Mouse (Mus musculus) liver, embryonic 13.5 days (tissue): ENCODE measurements at regions not wholly inside any gene's neighbourhood (a gene's known extent, or its start where the extent isn't known, plus 50 kb on each side); places are given as distances from the start of the nearest gene placed in this dataset.

ENCODE experiments used
- ATAC-seq: fragments of 200-750 bp; cut with Nextera tagmentation; 2 replicates; pipeline ENCODE4 v1.8.0; 2017; ENCODE audit warnings: low read depth, mild to moderate bottlenecking, moderate number of reproducible peaks, moderate library complexity
- DNase-seq: peaks from one replicate; pipeline ENCODE4 v3.0.0; 2022
- H3K27ac ChIP-seq: fragments of 300-500 bp; sonication (generic); 2 replicates; pipeline ENCODE4 v1.5.1; 2015; ENCODE audit warnings: moderate library complexity, mild to moderate bottlenecking, inconsistent platforms
- H3K27me3 ChIP-seq: fragments of 300-500 bp; sonication (generic); 2 replicates; pipeline ENCODE4 v1.6.1; 2015; ENCODE audit warnings: mild to moderate bottlenecking, inconsistent platforms
- H3K36me3 ChIP-seq: fragments of 300-500 bp; sonication (generic); 2 replicates; pipeline ENCODE4 v1.6.1; 2015; ENCODE audit warnings: mild to moderate bottlenecking, inconsistent platforms
- H3K4me1 ChIP-seq: fragments of 300-500 bp; sonication (generic); replicated peaks from 2 replicates; pipeline ENCODE4 v1.6.1; 2015; ENCODE audit warnings: inconsistent platforms
- H3K4me2 ChIP-seq: fragments of 300-500 bp; sonication (generic); 2 replicates; pipeline ENCODE4 v1.6.1; 2015; ENCODE audit warnings: inconsistent platforms, mild to moderate bottlenecking, moderate library complexity
- H3K4me3 ChIP-seq: fragments of 300-500 bp; sonication (generic); replicated peaks from 2 replicates; pipeline ENCODE4 v1.5.1; 2015; ENCODE audit warnings: mild to moderate bottlenecking, inconsistent platforms
- H3K9ac ChIP-seq: fragments of 300-500 bp; sonication (generic); 2 replicates; pipeline ENCODE4 v1.6.1; 2015; ENCODE audit warnings: mild to moderate bottlenecking, inconsistent platforms
- H3K9me3 ChIP-seq: fragments of 300-500 bp; sonication (generic); replicated peaks from 2 replicates; pipeline ENCODE4 v1.6.1; 2016; ENCODE audit warnings: inconsistent platforms
- WGBS: fragments of 180-500 bp; shearing (Covaris S2); methylation state at CpG from one replicate; pipeline ENCODE4 v1.1.7; 2015; ENCODE audit not compliant: insufficient replicate concordance; 5-methylcytosine and 5-hydroxymethylcytosine counted together

DNA sequence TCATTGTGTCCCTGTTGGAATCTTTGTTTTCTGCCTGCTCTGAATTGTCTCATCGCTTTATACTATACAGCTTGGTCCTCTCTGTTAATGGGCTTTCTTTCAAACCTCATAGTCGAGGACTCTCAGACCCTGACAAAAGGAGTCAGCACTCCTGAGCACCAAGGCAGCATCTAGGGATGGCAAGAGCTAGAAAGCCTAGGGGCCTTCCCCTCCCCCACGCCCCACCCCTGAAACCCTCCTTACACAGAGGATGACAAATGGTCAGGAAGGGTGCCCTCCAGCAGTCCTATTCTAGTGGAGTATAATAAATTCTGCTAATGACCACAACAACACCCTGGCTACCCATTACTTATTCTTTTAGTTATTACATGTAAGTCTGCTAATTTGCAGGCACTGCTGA is 74.4 kb downstream of the Tbx19 start:
- Histone ChIP-seq H3K9me3 (no peaks in the 10 kb centered on the region), H3K27me3 (no peaks in the 10 kb centered on the region), H3K4me2 (no peak overlapping the region), H3K4me3 (no peak overlapping the region), H3K9ac (no peak overlapping the region), H3K27ac (no peak overlapping the region), H3K4me1 (no peaks in the 10 kb centered on the region), H3K36me3 (no peaks in the 10 kb centered on the region)
- no peak for DNase-seq
- ATAC-seq = no peak
- WGBS = 60% methylated on average over 3 of the region's 3 CpGs

DNA sequence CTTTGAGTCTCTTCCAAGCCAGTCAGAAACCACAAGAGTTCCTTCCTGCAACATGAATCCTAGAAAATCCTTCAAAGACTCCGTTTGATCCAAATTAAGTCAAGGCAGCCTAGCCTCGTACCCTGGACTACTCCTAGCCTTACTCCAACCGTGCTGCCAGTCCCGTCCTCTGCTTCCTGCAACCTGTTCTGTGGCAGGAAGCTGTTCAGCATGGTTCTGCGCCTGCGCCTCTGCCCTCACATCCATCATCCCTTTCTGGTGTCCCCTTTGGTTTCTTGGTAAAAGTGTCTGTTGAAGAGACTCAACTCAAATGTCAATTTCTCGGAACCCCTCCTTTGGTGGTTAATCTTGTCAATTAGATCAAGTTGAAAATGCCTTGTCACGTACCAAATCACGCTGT is 75.8 kb downstream of the Tbx19 start:
- DNase-seq (no peak), ATAC-seq (no peak)
- WGBS = 49% methylated on average over 9 of the region's 9 CpGs
- Histone ChIP-seq H3K36me3 (no peaks in the 10 kb centered on the region), H3K27ac (no peak overlapping the region), H3K9me3 (no peaks in the 10 kb centered on the region), H3K4me3 (no peak overlapping the region), H3K4me2 (no peak overlapping the region), H3K27me3 (no peaks in the 10 kb centered on the region), H3K4me1 (no peaks in the 10 kb centered on the region), H3K9ac (no peak overlapping the region)

DNA sequence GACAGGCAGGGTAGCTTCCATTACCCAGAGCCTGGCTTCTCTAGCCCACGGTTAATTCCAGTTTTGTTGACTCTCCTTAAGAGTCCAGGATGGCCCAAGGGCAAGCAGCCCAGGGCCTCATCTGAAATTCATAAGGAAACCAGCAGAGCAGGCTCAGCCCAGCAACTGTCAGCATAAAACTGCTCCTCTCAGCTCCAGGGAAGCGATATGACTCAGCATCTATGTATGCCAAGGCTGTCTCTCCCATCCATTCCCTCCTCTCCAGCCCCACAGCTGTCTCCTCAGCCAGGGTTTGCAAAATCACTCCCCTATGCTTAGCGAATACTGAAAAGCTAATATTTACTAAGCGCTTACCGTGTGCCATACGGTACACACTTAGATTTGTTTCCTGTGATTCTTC is 76.4 kb downstream of the Tbx19 start:
- DNase-seq = no peak
- ATAC-seq = no peak

DNA sequence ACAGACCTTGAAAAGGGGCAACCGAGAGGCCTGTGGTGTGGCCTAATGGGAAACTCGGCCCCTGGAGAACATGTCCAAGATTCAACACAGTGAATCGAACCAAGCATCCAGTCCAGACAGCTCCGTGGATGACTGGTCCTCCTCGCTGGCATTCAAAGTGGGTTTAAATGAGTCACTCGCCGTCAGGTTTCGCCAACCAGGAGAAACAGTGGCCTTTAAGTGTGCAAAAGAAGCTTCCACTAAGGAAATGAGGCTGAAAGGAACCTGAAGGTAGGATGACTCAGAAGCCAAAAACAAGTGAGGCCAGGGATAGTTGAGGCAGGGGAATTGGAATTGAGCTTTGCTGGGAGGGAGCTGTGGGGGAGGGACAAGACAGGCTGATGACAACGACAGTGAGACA is 80.2 kb downstream of the Tbx19 start:
- Histone ChIP-seq H3K9me3 (no peaks in the 10 kb centered on the region), H3K4me1 (no peaks in the 10 kb centered on the region), H3K36me3 (no peaks in the 10 kb centered on the region), H3K4me3 (no peak overlapping the region), H3K27ac (no peak overlapping the region), H3K4me2 (no peak overlapping the region), H3K27me3 (no peaks in the 10 kb centered on the region), H3K9ac (no peak overlapping the region)
- WGBS = 73% methylated on average over 9 of the region's 9 CpGs
- no peak for DNase-seq
- no peak for ATAC-seq

More for the DNA sequence above, 76.4 kb downstream of the Tbx19 start:
- Histone ChIP-seq H3K36me3 (no peaks in the 10 kb centered on the region), H3K4me1 (no peaks in the 10 kb centered on the region), H3K27me3 (no peaks in the 10 kb centered on the region), H3K4me3 (no peak overlapping the region), H3K9ac (no peak overlapping the region), H3K9me3 (no peaks in the 10 kb centered on the region), H3K4me2 (no peak overlapping the region), H3K27ac (no peak overlapping the region)
- WGBS = 74% methylated on average over 6 of the region's 6 CpGs

GRCm38 (mm10) chr1:165077313-165077712 is 83.3 kb downstream of the Tbx19 start:
- 61% methylated on average over 4 of the region's 4 CpGs for WGBS
- H3K9ac ChIP-seq = no peak overlapping the region
- H3K27me3 ChIP-seq = no peaks in the 10 kb centered on the region
- H3K27ac ChIP-seq = no peak overlapping the region
- H3K4me2 ChIP-seq = no peak overlapping the region
- no peak for ATAC-seq
- H3K4me1 ChIP-seq = no peaks in the 10 kb centered on the region
- H3K9me3 ChIP-seq = no peaks in the 10 kb centered on the region
- H3K36me3 ChIP-seq = no peaks in the 10 kb centered on the region
- H3K4me3 ChIP-seq = no peak overlapping the region
- DNase-seq = no peak

DNA sequence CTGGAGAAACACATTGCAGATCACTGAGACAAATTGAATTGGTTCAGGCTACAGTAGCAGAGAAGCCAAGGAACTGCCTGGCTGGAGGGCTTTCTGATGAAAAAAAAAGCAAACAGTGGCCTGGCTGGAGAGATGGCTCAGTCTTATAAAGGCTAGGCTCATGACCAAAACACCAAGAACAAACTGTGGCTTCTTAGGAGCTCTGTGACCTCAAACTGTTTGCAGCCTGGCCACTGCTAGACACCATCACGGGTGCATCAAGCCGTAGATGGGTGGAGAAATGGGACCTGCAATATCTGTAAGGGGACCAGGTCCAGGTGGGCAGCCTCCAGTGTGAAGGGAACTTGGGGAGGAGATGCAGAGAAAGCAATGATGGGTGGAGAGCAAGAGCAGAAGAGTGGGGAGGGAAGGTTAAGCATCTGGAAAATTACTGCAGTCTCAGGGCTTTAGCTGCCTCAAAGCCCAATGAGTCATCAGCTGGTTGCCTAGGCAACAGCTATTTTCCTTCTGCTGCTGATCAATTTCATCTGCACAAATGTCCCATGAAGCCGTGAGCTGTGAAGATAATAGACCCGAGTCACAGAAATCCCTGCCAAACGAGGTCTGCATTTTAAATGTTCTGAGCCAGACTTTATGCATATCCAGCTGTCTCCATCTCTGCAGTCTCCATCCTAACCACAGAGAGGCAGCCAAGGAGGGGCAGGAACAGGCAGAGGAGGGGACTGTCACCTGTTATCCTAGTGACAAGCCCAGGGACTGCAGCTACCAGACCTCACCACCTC is 85.1 kb downstream of the Tbx19 start:
- 56% methylated on average over 5 of the region's 5 CpGs for WGBS
- Histone ChIP-seq H3K9me3 (no peaks in the 10 kb centered on the region), H3K27ac (no peak overlapping the region), H3K27me3 (no peaks in the 10 kb centered on the region), H3K4me1 (no peaks in the 10 kb centered on the region), H3K9ac (no peak overlapping the region), H3K36me3 (no peaks in the 10 kb centered on the region), H3K4me2 (no peak overlapping the region), H3K4me3 (no peak overlapping the region)
- no peak for ATAC-seq
- no peak for DNase-seq

- no peak for DNase-seq
- Histone ChIP-seq H3K27ac (no peak overlapping the region), H3K27me3 (no peaks in the 10 kb centered on the region), H3K36me3 (no peaks in the 10 kb centered on the region), H3K9ac (no peak overlapping the region), H3K4me3 (no peak overlapping the region), H3K4me2 (no peak overlapping the region), H3K9me3 (no peaks in the 10 kb centered on the region), H3K4me1 (no peaks in the 10 kb centered on the region)
- WGBS = 57% methylated on average over 4 of the region's 4 CpGs
- no peak for ATAC-seq
Measured at GRCm38 (mm10) chr1:165071831-165072491, 88.6 kb downstream of the Tbx19 start.

DNA sequence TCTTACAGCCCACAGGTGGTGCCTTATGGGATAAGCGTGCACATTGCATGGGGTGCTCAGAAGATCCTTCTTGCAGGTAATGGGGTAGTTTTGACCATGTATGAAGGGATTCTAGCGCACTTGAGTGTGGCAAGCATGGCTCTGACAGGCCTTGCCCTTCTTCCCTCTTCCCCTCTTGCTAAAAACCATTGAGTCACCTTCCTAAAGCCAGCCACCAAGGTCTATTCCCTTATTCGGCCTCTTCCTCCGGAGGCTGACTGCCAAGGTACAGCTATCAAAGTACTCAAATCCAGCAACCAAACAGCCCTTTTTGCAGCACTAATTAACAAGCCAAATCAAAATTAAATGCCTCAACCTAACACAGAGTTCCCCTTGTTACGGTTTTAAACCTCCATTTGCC is 95.6 kb downstream of the Tbx19 start:
- Histone ChIP-seq H3K4me3 (no peak overlapping the region), H3K36me3 (no peaks in the 10 kb centered on the region), H3K27ac (no peak overlapping the region), H3K4me1 (no peaks in the 10 kb centered on the region), H3K9me3 (no peaks in the 10 kb centered on the region), H3K9ac (no peak overlapping the region), H3K27me3 (no peaks in the 10 kb centered on the region), H3K4me2 (no peak overlapping the region)
- ATAC-seq (no peak), DNase-seq (no peak)
- WGBS = 63% methylated on average over 5 of the region's 5 CpGs

GRCm38 (mm10) chr1:165062813-165063492 is 97.6 kb downstream of the Tbx19 start:
- no peak overlapping the region for H3K27ac ChIP-seq
- H3K4me2 ChIP-seq = no peak overlapping the region
- no peak for ATAC-seq
- 60% methylated on average over 8 of the region's 8 CpGs for WGBS
- no peaks in the 10 kb centered on the region for H3K4me1 ChIP-seq
- H3K36me3 ChIP-seq = no peaks in the 10 kb centered on the region
- no peaks in the 10 kb centered on the region for H3K27me3 ChIP-seq
- no peaks in the 10 kb centered on the region for H3K9me3 ChIP-seq
- no peak overlapping the region for H3K9ac ChIP-seq
- H3K4me3 ChIP-seq = no peak overlapping the region
- DNase-seq = no peak

DNA sequence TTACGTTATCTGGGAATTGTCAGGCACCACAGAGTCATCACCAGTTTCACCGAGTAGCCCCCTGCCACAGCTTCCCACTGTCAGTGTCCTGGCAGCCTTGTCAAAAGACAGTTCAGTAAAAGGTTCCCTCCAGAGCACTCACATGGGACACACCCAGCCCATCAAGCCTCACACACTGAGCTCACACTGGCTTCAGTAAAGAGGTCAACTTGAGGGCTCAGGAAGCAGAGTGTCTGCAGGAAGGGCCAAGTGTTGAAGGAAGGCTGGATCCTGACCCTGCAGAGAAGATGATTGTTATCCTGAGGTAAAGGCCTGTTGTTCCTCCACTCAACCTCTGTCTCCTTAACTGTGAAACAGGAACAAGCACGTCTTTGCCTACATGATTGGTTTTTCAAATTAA is 99.2 kb downstream of the Tbx19 start:
- Histone ChIP-seq H3K4me3 (no peak overlapping the region), H3K27me3 (no peaks in the 10 kb centered on the region), H3K9me3 (no peaks in the 10 kb centered on the region), H3K27ac (no peak overlapping the region), H3K4me2 (no peak overlapping the region), H3K36me3 (no peaks in the 10 kb centered on the region), H3K4me1 (no peaks in the 10 kb centered on the region), H3K9ac (no peak overlapping the region)
- WGBS = 35% methylated on average over 3 of the region's 3 CpGs
- DNase-seq (no peak), ATAC-seq (no peak)

GRCm38 (mm10) chr1:165054245-165054644 is 106.3 kb downstream of the Tbx19 start:
- Histone ChIP-seq H3K27me3 (no peaks in the 10 kb centered on the region), H3K4me1 (no peaks in the 10 kb centered on the region), H3K4me3 (no peak overlapping the region), H3K4me2 (no peak overlapping the region), H3K27ac (no peak overlapping the region), H3K36me3 (no peaks in the 10 kb centered on the region), H3K9me3 (no peaks in the 10 kb centered on the region), H3K9ac (no peak overlapping the region)
- ATAC-seq (no peak), DNase-seq (no peak)
- WGBS = 68% methylated on average over 6 of the region's 6 CpGs
